Mouse (Mus musculus): ENCODE measurements around the gene Wfdc6b. TPM values are rescaled to one million over a fixed set of nuclear protein-coding genes. Genes with fewer than 3 reads are reported as not detected.

Wfdc6b gene
- polyA plus RNA-seq, 1 experiment from 2014 or later: not detected

DNA sequence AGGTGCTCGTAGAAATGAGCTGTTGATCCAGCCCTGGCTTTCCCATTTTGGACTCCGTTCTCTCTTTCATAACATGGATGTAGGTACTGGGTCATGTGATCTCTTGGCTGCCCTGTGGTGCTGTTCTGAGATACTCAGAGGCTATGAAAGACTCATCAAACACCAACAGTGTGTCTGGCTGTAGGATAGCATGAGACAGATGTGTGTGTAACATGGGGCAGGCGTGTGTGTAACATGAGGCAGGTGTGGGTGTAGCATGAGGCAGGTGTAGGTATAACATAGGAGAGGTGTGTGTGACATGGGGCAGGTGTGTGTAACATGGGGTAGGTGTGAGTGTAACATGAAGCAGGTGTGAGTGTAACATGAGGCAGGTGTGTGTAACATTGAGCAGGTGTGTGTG, 2.1 kb downstream of the Wfdc6b start:
- no peaks in the 10 kb centered on the region for H3K4me1 ChIP-seq
- 97% methylated on average over 3 of the region's 3 CpGs for WGBS
- H3K4me2 ChIP-seq: no peak overlapping the region
- no peak for ATAC-seq
- H3K4me3 ChIP-seq: no peak overlapping the region
- H3K27ac ChIP-seq: no peak overlapping the region
- H3K27me3 ChIP-seq: no peaks in the 10 kb centered on the region
- no peak overlapping the region for H3K9ac ChIP-seq
- H3K9me3 ChIP-seq (replicated peaks): no peaks in the 10 kb centered on the region
- H3K36me3 ChIP-seq (ENCODE audit: poor library complexity, severe bottlenecking): no peaks in the 10 kb centered on the region

DNA sequence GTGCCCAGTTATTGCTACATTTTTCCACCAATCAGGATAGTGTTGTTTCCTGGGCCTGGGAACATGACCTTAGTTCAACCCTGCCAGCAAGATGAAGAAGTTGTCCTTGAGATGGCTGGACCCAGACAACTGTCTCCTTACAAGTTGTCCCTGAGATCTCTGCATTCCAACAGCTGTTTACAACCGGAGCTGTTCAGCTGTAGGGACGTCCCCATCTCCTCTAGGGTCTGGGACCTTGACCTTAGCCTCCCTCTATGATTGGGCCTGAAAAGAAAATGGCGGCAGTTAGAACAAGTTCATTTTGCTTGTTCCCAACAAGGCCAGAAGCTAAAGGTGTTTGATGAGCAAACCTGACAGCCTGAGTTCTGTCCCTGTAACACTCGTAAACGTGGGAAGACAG, 5.7 kb downstream of the Wfdc6b start:
- Histone ChIP-seq H3K27me3 (no peaks in the 10 kb centered on the region), H3K4me2 (no peak overlapping the region), H3K27ac (no peak overlapping the region), H3K36me3 (ENCODE audit: poor library complexity, severe bottlenecking) (no peaks in the 10 kb centered on the region), H3K9ac (no peak overlapping the region), H3K4me1 (no peaks in the 10 kb centered on the region), H3K4me3 (no peak overlapping the region), H3K9me3 (replicated peaks) (no peaks in the 10 kb centered on the region)
- ATAC-seq: no peak
- 84% methylated on average over 5 of the region's 5 CpGs for WGBS

GRCm38 (mm10) chr2:164621775-164622174, 8.5 kb downstream of the Wfdc6b start:
- Histone ChIP-seq H3K4me3 (no peak overlapping the region), H3K27me3 (no peaks in the 10 kb centered on the region), H3K9me3 (replicated peaks) (no peaks in the 10 kb centered on the region), H3K27ac (no peak overlapping the region), H3K4me2 (no peak overlapping the region), H3K36me3 (ENCODE audit: poor library complexity, severe bottlenecking) (no peaks in the 10 kb centered on the region), H3K4me1 (no peaks in the 10 kb centered on the region), H3K9ac (no peak overlapping the region)
- 86% methylated on average over 4 of the region's 4 CpGs for WGBS
- no peak for ATAC-seq

DNA sequence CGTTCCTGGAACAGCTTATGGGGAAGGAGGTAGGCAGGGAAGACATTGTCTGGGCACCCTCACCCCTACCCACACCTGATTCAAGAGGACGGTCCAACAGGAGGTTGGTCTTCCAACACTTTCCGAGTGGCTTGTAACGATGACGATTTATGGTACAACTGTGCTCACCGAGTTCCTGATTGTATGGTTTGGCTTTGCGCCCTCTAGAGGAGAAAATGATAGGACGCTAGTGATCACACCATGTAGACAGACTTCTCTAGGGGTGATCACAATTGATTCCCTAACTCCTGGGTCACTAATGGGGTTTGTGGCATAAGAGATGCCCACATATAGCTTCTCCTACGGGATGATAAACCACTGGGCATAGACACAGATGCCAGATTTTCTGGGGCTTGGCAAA, 21.9 kb downstream of the Wfdc6b start:
- H3K4me3 ChIP-seq: no peak overlapping the region
- H3K27ac ChIP-seq: no peak overlapping the region
- H3K27me3 ChIP-seq: no peaks in the 10 kb centered on the region
- ATAC-seq: no peak
- H3K4me2 ChIP-seq: no peak overlapping the region
- 77% methylated on average over 9 of the region's 9 CpGs for WGBS
- H3K36me3 ChIP-seq (ENCODE audit: poor library complexity, severe bottlenecking): no peaks in the 10 kb centered on the region
- H3K4me1 ChIP-seq: no peaks in the 10 kb centered on the region
- H3K9ac ChIP-seq: no peak overlapping the region
- no peaks in the 10 kb centered on the region for H3K9me3 ChIP-seq (replicated peaks)

DNA sequence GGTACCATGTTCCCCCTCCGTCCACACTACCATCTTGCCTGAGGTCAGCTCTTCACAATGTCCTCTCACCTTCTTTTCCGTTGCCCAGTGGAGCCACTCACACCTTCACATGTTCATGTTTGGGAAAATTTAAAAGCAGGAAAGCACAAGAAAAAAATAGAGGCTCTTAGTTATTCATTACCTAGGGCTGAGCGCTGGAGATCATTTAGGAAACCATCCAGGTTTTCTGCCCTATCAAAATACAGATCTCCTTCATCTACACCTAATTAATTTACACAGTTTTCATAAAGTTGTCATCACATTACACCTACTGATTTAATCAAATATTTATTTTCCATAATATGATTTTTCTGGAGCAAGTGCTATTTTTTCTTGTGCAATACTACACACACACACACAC, 25.4 kb downstream of the Wfdc6b start, which contains the start of gene Wfdc16:
TSS of gene Wfdc16 (minus strand) at position 101 of the 400 bp plus-strand sequence.
- no peak within 1 kb of the TSS for H3K4me3 ChIP-seq
- H3K36me3 ChIP-seq (ENCODE audit: poor library complexity, severe bottlenecking): no peaks in the 10 kb centered on the region
- WGBS: 86% methylated on average over 3 of the region's 3 CpGs
- H3K27me3 ChIP-seq: no peaks in the 10 kb centered on the region
- no peak within 1 kb of the TSS for H3K4me2 ChIP-seq
- H3K4me1 ChIP-seq: 0 out of 2 replicates have a peak, but pooled peaks cover 5% of the 10 kb centered on the region
- H3K27ac ChIP-seq: no peak within 1 kb of the TSS
- ATAC-seq: no peak
- H3K9me3 ChIP-seq (replicated peaks): no peaks in the 10 kb centered on the region
- H3K9ac ChIP-seq: no peak within 1 kb of the TSS

DNA sequence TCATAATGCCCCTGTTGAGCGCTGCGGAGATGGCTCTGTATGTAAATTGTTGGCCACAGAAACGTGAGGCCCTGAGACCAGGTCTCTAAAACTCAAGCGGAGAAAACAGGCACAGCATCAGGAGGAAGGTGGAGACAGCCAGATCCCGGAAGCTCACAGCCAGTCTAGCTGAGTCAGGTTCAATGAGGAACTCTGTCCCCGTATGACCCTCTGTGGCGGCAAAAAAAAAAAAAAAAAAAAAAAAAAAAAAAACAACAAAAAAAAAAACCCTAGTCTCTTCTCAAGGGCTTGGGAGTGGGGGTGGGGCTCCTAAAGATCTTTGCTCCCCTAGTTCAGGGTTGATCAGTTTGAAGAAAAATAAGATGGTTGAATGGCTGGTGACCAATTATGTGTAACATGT, 27.8 kb downstream of the Wfdc6b start:
- Histone ChIP-seq H3K4me1 (0 out of 2 replicates have a peak, but pooled peaks cover 5% of the 10 kb centered on the region), H3K9me3 (replicated peaks) (no peaks in the 10 kb centered on the region), H3K4me2 (no peak overlapping the region), H3K27ac (no peak overlapping the region), H3K9ac (no peak overlapping the region), H3K4me3 (no peak overlapping the region), H3K36me3 (ENCODE audit: poor library complexity, severe bottlenecking) (no peaks in the 10 kb centered on the region), H3K27me3 (no peaks in the 10 kb centered on the region)
- no peak for ATAC-seq
- 72% methylated on average over 7 of the region's 7 CpGs for WGBS

DNA sequence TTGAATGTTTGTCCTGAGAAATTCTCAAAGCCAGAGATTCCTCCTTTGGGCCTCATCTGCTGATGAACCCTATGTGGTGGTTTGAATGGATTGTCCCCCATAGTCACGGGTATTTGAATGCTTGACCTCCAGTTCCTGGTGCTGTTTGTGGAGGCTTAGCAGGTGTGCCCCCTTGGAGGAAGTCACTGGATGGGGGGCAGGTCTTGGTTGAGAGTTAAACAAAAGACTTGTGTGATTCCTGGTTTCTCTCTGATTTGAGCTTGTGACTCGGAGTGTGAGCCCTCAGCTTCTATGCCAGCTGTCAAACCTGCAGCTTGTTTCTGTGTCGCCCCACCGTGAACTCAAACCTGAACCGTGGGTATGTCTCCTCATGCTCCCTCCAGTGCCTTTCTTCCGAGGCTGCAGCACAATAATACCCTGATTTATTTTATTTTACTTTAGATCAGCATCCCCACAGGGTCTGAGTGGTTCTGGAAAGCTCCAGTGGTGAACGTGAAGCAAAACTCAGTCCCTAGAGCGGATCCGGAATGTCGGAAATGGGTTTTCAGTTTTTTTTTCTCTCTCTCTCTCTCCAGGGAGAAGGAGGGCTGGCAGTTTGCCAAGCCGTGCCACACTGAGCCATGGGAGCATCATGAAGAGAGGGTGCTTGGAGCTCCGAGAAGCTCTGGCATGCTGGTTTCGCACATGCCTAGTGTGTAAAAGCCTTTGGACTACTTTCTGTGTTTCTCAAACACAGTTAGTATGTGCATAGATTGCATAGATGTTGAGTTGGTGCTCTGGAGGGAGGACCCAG, 28.8 kb downstream of the Wfdc6b start:
- 75% methylated on average over 13 of the region's 13 CpGs for whole genome bisulfite sequencing

DNA sequence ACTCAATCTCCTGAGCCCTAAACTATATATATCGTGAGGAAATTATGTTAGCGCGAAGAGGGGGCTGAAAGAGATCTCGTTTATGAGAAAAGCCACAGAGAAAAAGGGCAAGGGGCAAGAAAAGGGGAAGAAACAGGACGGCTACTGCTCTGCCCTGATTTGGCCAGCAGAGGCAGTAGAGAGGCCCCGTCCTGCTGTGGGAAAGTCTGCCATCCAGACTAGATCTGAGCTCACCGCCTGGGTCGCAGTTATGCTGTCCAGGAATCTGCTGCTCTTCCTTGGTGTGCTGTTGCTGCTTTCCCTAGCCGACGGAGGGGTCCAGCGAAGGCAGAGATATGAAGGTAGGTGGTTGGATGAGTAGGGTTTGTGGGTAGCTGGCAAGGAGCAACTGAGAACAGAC, 42.5 kb downstream of the Wfdc6b start, which contains the start of gene Wfdc10:
TSS of gene Wfdc10 (plus strand) at position 189 of the 400 bp plus-strand sequence.
- H3K4me1 ChIP-seq: no peaks in the 10 kb centered on the region
- ATAC-seq: no peak
- H3K36me3 ChIP-seq (ENCODE audit: poor library complexity, severe bottlenecking): no peaks in the 10 kb centered on the region
- H3K9me3 ChIP-seq (replicated peaks): no peaks in the 10 kb centered on the region
- no peak within 1 kb of the TSS for H3K9ac ChIP-seq
- no peak within 1 kb of the TSS for H3K27ac ChIP-seq
- no peak within 1 kb of the TSS for H3K4me2 ChIP-seq
- no peaks in the 10 kb centered on the region for H3K27me3 ChIP-seq
- 20% methylated on average over 11 of the region's 11 CpGs for WGBS
- H3K4me3 ChIP-seq: no peak within 1 kb of the TSS

More for the DNA sequence above, 28.8 kb downstream of the Wfdc6b start:
- no peak overlapping the region for H3K27ac ChIP-seq
- no peak overlapping the region for H3K9ac ChIP-seq
- no peak overlapping the region for H3K4me3 ChIP-seq
- H3K4me1 ChIP-seq: 0 out of 2 replicates have a peak, but pooled peaks cover 5% of the 10 kb centered on the region
- H3K9me3 ChIP-seq (replicated peaks): no peaks in the 10 kb centered on the region
- no peaks in the 10 kb centered on the region for H3K36me3 ChIP-seq (ENCODE audit: poor library complexity, severe bottlenecking)
- ATAC-seq: no peak
- H3K27me3 ChIP-seq: no peaks in the 10 kb centered on the region
- no peak overlapping the region for H3K4me2 ChIP-seq

GRCm38 (mm10) chr2:164656483-164656882, 43.2 kb downstream of the Wfdc6b start, which contains the start of gene Wfdc9:
Gene Wfdc9 (minus strand): TSS chr2:164656583.
- Histone ChIP-seq H3K4me1 (no peaks in the 10 kb centered on the region), H3K36me3 (ENCODE audit: poor library complexity, severe bottlenecking) (no peaks in the 10 kb centered on the region), H3K4me3 (no peak within 1 kb of the TSS), H3K9ac (no peak within 1 kb of the TSS), H3K27me3 (no peaks in the 10 kb centered on the region), H3K27ac (no peak within 1 kb of the TSS), H3K9me3 (replicated peaks) (no peaks in the 10 kb centered on the region), H3K4me2 (no peak within 1 kb of the TSS)
- no peak for ATAC-seq
- WGBS: 79% methylated on average over 9 of the region's 9 CpGs

DNA sequence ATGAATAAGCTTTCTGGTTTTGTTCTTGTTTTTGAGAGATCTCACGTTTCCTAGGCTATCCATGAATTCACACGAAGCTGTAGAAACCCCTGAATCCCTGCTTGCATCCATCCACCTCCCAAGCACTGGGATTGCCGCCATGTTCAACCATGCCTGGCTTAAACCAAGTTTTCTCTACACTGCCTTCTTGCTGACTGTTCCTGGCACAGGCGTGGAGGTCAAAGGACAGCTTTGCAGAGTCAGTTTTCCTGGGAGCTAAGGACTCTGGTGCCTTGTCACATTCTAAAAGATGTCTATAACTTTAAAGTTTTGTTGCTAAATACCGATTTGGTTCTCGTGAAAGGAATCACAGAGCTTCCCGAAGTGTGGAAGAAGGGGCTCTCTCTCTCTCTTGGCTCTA, 51.5 kb downstream of the Wfdc6b start:
- no peak overlapping the region for H3K9ac ChIP-seq
- H3K36me3 ChIP-seq (ENCODE audit: poor library complexity, severe bottlenecking): no peaks in the 10 kb centered on the region
- 0 out of 2 replicates have a peak, but pooled peaks cover 3% of the 10 kb centered on the region for H3K9me3 ChIP-seq (replicated peaks)
- WGBS: 90% methylated on average over 7 of the region's 7 CpGs
- ATAC-seq: no peak
- H3K4me1 ChIP-seq: no peaks in the 10 kb centered on the region
- H3K4me3 ChIP-seq: no peak overlapping the region
- H3K27me3 ChIP-seq: no peaks in the 10 kb centered on the region
- H3K27ac ChIP-seq: no peak overlapping the region
- H3K4me2 ChIP-seq: no peak overlapping the region

Data from forebrain, embryonic 13.5 days (tissue).